Mouse (Mus musculus): ENCODE data around the gene Mpp4.

DNA sequence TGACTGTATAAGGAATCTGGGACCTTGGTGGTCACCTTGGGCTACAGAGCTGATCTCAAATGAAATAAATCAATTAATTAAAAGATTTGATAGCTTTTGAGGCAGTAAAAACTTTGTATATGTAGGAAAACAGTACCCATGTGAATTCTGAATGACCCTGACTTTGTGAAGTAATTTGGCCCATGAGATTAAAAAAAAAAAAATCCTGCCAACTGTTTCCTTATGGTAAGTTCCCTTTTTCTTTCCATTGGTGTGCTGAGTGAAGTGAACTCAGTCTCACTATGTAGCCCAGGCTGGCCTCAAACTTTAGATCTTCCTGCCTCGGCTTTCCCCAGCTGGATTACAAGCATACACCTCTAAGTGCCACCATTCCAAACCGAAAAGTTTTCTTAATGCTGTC lies 19.2 kb upstream of the Mpp4 start:
- TF ChIP-seq CTCF (IDR thresholded peaks at IDR 0.05; ENCODE audit: extremely low read depth, insufficient read depth, low read length) (no peak), POLR2A (IDR thresholded peaks at IDR 0.05; ENCODE audit: extremely low read depth, insufficient read depth, low read length) (no peak)

Data from cortical plate, adult 2 months (tissue).